Mouse (Mus musculus) adrenal gland, postnatal 25 days (tissue): ENCODE results near the gene Wnt10b. TPM values are rescaled to one million over a fixed set of nuclear protein-coding genes. Genes with fewer than 3 reads are reported as not detected.
A peak's percentile ranks its signal among the peaks of the same experiment; 100 is the strongest.
"Not testable (repeated sequence)": the region's sequence is repeated elsewhere in the genome, so short reads cannot be mapped to it uniquely, and the experiment has no call there.

Experiments
- DNase-seq: peaks from one replicate; pipeline ENCODE4 v3.0.0; 2021; ENCODE audit warnings: mixed read lengths
- long read RNA-seq: library from polyadenylated mRNA; stranded (forward); transcript quantifications from one replicate; pipeline ENCODE4 v2.0.0, GENCODE M21; 2021
- total RNA-seq: library from RNA; stranded (reverse); gene quantifications from 2 replicates; pipeline ENCODE4 v1.2.3, GENCODE M21; 2021

Wnt10b gene
- total RNA-seq = 0.43 and 0.55 TPM in 2 replicates
- long read RNA-seq = 0 reads

DNA sequence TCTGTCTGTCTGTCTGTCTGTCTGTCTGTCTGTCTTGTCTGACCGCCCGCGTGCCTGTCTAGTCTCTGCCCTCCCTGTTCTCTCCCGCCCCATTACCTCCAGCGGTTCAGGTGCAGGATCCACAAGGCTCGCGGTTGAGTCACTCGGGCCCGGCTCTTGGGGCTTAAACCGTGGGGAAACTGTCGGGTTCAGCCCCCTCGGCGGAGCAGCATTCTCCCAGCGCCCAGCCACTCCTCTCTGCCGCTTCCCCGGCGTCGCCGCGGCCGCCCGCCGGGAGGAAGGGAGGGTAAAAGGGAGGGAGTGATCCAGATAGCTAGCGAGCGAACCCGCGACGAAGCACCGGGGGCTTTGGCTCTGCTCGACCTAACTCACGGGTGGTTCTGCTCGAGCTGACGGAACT is at the start of gene Wnt10b:
Gene Wnt10b, minus strand, starts transcription at position 389 of the 400 bp plus-strand sequence.
- DNase-seq = peak; percentile 35

DNA sequence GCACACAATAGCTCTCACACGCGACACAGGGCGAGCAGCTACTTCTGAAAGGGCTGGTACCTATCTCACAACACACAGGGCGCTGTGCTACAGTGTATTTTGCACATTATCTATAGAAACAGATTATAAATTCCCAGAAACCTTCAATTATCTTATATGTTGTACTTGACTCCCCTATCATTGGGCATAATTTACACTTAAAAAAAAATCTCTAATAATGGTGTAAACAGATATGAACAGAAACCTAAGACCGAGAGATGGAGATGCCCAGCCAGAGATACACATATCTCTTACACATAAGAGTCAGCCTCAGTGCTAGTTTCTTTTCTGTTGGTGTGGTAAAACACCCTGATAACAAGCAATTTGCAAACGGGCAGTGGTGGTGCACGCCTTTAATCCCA is 49.7 kb upstream of the Wnt10b start:
- no peak for DNase-seq

DNA sequence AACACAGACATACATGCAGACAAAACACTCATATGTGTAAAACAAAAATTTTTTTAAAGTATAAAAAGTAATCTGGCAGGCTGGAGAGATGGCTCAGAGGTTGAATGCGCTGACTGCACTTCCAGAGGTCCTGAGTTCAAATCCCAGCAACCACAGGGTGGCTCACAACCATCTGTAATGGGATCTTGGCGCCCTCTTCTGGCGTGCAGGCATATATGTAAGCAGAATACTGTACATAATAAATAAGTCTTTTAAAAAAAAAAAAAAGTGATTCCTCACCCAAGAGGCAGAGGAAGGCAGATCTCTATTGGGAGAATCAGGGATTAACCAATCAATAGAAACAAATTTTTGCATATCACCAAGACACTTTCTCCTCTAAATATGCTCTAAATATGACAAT is 45.5 kb upstream of the Wnt10b start:
- no peak for DNase-seq

DNA sequence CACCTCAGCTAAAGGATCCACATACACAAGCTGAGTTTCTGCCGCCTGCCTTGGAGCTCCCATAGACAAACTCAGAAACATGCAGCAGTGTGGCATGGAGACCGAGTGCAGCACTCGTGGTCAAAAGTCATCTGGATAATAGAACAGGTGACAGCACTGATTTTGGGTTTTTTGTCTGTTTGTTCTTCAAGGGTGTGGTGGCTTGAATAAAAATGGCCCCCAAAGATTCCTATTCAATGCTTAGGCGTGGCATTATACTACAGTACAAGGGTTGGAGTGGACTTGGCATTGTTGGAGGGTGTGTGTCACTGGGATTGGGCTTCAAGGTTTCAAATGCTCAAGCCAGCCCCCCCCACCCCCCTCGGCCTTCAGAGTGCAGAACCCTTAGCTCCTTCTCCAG is 44.2 kb upstream of the Wnt10b start:
- no peak for DNase-seq

DNA sequence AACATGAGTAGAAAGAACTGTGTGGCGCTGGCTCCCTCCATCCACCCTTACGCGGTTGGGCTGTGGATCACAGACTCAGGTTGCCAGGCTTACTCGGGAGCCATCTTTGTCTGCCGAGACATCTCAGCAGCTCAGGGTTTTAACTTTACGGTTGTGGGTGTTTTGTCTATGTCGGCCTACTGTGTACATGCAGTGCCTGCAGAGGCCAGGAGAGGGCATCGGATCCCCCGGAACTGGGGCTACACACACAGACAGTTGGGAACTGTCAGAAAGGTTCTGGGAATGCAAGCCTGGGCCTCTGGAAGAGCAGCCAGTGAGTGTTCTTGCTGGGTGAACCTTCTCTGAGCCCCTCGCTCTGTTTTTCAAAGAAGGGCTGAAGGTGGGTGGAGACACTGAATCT is 43.5 kb upstream of the Wnt10b start:
- DNase-seq = no peak

DNA sequence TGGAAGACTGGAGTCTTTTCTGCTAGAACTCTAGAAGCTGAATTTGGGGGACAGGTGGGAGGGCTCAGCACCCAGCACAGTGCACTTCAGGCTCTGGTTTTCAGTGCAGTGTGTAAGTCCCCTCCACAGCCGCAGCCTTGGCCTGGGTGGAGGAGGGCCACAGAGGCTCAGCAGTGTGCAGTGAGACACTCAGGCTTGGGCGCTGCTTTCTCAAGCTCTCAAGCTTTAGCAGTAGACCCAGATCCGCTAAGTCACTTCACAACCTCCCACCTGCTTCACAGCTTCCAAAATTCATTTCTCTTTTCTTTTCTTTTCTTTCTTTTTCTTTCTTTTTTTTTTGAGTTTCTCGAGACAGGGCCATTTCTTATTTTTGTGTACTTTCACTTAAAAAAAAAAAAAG is 43.0 kb upstream of the Wnt10b start:
- DNase-seq = no peak

DNA sequence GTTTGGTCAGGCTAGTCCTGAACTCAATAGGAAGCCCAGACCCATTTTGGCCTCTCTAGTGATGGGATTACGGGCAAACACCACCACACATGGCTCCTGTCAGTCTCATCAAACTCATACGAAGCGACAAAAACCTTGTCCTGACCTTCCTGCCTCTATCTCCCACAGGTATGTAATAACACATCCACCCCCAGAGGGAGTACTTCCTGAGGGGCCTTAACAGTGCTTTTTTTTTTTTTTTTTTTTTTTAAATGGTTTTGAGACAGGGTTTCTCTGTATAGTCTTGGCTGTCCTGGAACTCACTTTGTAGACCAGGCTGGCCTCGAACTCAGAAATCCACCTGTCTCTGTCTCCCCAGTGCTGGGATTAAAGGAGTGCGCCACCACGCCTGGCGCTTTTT is 40.2 kb upstream of the Wnt10b start:
- DNase-seq = no peak

DNA sequence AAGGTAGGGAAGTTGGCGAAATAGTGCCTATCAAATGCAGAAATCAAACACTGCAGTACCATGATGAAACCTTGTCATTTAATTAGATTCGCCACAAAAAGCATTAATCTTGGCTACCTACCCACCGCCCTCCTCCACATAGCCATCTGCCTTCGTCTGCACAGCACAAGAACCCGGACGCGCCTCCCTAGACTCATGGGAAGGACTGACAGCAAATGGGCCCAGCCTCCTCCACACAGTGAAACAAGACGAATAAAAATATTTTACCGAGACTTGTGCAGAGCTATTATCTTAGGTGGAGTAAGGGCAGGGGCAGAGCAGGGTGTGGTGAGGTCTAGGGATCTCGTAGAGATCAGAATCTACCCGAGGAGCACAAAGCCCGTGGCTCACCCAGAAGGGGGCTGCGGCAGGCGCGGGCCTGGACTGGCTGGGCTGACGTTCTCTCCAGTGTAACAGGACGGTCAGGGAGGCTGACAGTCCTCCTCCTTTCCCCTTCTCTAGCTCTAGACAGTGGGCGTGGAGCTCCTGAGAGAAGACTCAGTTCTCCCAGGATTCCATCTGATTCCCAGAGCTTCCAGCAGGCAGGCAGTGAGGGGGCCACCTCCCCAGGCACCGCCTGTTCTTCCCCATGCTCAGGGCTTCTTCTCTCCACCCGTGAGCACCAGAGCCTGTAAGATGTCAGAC is 34.9 kb upstream of the Wnt10b start:
- no peak for DNase-seq

DNA sequence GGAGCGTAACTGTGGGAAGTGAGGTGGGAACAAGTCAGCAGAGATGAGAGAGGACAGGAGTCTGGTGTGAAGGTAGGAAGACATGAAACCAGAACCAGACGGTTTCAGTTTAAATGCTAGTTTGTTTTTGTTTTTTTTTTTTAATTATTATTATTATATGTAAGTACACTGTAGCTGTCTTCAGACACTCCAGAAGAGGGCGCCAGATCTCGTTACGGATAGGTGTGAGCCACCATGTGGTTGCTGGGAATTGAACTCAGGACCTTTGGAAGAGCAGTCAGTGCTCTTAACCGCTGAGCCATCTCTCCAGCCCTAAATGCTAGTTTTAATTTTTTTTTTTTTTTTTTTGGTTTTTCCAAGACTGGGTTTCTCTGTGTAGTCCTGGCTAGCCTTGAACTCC is 32.3 kb upstream of the Wnt10b start:
- DNase-seq = not testable (repeated sequence)

DNA sequence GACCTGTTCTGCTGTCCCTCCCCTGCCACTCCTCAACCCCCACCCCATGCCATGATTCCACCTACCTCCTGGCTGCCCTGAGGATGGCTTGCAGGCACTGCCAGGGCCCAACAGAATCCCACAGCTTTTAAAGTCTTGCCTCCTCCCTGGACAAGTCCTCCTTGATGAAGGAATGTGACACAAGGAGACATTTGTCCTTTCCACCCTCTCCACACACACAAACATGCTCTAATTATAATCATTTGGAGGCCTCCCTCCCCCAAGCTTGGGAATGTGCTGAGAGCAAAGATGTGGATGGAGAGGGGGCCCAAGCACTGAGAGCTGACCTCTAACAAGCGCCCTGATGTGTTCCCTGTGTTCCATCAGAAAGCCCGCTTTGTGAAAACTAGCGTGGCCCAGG is 31.4 kb upstream of the Wnt10b start, which contains the start of gene Ddn:
Gene Ddn, minus strand, starts transcription at position 101 of the 400 bp plus-strand sequence.
- no peak for DNase-seq

DNA sequence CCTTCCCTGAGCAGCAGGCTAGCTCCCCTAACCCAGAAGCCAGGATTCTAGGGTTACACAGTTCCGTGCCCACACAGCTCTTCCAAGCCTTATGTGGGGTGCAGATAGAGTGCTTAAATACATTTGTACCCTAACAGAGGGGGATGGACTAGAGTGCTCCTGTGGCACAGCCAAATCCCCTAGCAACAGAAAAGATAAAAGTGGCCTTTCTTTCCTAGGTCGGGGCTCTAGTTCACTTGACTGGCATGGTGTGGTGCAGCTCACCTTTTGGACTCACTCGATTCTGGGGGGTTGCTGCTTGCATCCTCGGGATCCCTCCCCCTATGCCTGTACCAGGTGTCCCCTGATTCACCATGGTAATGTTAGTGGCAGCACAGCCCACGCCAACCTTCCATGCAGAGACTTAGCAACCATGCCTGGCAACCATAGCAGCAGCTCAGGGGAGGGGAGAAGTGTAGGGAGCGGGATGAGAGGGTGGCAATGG is 30.7 kb upstream of the Wnt10b start:
- DNase-seq = no peak

DNA sequence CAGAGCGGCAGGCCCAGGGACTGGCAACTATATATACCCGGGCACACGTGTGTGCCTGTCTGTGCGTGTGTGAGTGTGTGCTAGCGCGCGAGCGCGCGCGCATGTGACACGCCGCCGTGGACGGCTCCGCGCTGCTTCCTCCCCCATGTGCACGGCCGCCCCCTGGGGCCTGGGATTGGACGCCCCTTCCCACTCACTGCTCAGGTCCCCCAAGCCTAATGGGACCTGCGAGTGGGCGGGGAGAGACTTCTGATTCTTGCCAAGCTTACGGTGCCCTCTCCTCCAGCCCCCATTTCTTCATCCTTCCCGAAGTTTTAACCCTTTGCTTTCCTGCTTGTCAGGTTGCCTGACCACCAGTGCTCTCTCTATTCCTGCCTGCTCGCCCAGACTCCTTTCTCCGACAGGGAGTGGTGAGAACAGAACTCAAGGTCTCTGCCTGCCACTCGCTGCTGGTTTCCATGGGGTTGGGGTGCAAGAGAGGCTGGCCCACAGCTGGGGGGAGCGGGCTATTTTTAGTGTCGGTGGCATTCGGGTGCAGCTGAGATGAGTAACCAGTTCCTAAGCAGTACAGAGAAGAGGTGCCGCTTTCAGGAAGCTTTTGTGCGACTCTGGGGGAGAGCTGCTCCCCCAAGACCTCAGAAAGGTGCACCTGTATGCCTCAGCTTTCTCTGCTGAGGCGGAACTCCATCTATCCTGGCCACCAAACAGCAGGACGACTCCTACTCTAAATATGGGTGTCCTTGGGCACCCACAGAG is 30.1 kb upstream of the Wnt10b start:
- DNase-seq = peak; percentile 47

DNA sequence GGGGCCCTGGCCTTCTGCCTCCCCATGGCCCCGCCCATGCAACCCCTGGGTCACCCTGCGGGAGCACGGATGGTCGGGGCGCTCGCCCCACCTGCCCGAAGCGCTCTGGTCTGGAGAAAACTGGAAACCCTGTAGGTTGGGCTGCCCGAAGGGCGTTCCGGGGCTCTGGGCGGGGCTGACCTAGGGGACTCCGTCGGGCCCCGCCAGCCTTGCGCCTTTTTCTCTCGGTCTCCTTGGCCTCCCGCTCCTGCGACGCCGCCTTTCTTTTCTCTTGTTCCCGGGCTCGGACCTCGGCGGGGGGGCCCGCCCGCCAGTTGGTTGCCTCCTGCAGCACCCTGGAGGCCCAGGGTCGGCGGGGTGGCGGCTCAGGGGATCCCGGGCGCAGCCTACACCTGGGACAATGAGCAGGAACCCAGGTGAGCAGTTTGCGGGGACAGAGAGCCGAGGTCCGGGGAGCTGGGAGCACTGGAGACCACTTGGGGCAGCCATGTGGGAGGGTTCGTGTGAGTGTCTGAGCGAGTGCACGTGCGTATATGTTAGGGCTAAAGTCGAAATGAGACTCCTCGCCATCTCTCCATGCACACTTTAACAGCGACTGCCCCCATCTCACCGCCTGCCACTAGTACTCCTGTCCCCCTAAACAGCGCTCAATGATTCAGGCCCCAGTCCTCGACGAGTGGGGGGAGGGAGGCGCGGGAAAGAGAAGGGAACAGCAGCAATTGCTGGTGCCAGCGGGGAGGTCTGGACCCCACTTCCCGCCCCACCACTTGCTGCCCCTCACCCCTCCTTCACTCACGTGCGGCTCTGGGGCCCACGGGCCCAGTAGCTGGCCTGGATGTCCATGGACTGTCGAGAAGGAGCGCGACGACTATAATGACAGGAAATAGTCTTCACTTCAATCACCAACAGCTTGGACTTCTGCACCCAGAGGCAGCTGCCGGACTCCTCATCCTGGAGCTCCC is 29.1 kb upstream of the Wnt10b start:
- no peak for DNase-seq

DNA sequence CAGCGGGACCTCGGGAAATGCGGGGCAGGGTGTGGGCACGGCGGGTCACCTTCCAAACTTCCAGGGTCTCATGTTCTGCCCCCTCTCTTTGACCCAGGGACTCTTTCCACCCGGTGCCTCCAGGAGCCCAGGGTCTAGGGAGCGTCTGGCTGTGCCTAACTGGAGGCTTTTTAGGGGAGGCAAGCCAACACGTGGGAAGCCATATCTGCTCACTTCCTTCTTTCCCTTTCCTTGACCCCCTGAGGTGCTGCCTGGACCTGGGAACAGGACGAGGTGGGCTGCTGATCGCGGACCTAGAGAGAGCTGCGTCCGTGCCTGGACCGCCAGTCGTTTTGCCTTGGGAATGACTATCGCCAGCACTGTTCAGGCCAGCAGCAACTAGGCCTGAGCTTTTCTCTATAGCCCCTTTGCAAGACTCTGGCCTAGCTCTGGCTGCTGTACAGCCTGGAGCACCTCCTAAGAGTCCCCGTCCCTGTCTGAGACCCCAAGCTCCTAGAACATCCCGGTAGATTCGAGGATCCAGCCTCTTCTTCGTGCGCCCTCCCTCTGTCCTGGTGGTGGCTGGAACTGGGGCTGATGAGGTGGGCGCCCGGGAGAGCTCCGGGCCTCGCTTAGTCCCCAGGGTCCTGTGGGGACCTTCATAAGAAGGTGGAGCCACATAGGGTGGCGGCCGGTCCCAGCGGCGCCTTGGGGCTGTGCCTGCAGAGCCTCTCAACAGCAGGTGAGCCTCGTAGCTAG is 28.3 kb upstream of the Wnt10b start:
- DNase-seq = no peak

DNA sequence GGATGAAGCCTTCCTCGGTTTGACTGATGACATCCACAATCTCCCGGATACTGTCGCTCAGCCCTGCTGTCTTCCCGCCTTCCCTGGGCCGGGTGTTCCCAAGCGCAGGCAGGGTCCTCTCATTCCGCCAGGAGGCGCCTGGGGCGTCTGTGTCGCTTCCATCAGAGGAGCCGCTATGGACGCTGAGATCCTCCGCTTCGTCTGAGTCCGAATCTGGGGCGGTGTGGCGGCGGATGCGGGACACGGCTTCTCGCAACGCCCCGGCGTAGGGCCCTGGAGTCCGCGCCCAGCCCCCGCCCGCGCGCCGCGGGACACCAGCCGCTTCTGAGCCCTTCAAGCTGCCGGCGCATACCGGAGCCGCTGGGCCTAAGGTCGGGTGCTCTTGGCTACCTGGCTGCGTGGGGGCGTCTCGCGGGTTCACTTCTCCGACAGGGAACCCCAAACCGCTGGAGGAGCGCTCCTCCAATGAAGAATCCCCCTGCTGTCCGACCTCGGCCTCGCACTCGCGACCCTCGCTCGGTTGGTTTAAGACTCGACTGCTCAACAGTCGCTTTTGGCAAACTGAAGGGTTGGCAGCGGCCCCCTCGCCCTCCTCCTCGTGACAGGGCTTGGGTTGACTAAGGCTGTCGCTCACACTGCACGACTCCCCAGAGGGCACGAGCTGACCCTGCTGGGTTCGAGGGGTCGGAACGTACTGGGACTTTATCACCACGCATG is 27.5 kb upstream of the Wnt10b start:
- DNase-seq = peak; percentile 78

DNA sequence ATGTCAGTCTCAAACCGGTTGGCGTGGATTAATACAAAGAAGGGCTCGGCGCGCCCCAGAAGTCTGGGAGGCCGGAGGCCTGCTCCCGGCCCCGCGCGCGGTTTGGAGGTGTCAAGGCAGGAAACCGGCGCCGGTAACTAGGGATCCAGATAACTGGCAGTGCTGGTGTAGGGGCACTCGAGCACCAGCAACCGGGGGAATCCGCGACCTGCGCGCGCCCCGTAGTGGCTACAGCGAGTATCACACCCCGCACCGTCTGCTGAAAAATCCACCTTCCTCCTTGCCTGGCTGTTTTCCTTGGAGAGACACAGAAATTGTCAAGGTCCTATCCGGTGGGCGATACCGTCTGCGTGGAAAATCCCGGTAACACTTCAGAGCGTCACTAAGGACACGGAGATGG is 26.1 kb upstream of the Wnt10b start:
- peak; percentile 89 for DNase-seq

DNA sequence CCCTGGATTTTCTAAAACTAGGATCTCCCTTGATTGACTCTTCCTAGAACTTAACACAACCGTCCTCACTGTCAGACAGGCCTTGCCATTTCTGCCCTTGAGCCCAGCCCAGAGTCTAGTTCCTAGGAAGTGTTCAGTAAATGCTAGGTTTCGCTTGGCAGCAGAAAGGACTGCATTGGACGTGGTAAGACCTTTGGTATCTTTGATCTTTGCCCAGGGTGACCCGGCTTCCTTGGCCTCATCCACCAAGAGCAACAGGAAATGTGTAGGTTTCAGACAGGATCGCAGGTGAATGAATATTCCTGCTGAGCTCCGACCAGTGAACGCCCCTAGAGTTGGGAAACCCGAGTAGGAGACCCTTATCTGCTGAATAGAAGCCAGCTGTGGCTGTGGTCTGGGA is 25.0 kb upstream of the Wnt10b start:
- DNase-seq = no peak

DNA sequence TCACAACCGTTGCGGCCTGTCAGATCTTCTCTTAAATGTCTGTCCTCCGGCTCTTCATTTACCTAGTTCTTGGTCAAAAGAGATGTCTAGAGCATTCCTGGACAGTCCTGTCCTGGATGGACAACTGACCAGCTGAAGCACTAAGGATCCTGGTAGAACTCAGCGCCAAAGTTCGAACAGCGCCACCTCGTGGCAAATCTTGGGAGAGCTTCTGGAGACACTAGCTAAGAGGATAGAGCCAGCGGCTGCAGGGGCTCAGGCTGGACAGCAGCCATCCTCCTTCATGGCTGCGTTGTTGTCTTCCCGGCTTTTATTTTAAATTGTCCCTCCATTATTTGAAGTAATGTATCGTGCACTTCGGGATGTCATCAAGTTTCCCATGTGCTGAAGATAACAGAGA is 21.4 kb upstream of the Wnt10b start:
- DNase-seq = peak; percentile 84

DNA sequence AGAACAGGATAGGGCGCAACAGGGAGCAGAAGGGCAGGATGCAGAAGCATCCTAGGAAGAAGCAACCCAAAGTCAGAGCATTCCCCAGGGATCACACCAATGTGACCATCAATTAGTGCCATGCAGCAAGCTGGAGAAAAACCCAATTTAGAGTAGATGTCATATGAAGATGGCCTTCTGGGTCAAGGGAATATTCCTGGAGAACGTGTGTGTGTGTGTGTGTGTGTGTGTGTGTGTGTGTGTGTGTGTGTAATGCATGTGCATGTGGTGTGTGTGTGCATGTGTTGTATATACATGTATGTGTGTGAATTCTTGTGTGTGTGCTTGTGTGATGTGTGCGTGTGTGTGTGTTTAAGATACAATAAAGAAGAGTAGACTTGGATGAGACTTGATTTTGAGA is 21.0 kb upstream of the Wnt10b start:
- no peak for DNase-seq

DNA sequence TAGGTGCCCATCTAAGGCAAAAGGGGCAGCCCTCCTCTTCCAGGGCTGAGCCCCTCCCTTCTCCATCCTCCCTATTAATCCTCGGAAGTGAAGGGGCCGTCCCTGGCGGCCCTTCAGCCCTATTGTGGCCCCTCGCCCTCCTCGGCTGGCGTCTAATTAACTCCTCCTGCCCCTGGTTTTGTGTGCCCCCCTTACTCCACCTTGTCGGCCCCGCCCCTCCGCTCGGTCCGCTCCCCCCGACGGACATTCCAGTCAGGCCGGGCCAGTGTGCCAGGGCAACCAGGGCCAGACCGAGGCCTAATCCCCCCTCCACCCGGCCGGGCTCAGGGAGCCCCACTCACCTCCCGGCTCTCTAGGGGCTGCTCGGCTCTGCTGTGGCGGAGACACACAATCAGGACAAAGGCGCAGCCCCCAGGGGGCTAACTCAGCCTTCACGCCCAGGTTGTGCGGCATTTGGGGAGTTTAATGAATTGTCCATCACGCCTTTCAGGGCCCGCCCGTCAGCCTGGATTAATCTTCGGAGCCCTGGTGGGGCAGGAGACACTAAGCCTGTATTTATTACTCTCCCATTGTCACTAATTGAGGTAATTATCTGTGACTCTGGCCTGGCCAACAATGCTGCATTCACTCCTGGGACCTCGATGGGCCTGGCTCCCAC is 20.0 kb upstream of the Wnt10b start:
- DNase-seq = no peak
